Mouse (Mus musculus) heart, embryonic 14.5 days (tissue): ENCODE measurements around the gene Adamts6. TPM values are rescaled to one million over a fixed set of nuclear protein-coding genes. Genes with fewer than 3 reads are reported as not detected.

Experiments
- ATAC-seq: fragments of 200-750 bp; cut with Nextera tagmentation; 2 replicates; pipeline ENCODE4 v1.8.0; 2017; ENCODE audit warnings: low read depth, moderate TSS enrichment; ENCODE audit not compliant: insufficient number of reproducible peaks, insufficient read depth, low FRiP score
- H3K27ac ChIP-seq, 2 experiments: fragments of 200-500 bp in 1 of 2; fragments of 300-500 bp in 1 of 2; sonication (generic) in 1 of 2; replicated peaks in 1 of 2; 2 replicates each; pipeline ENCODE4 v1.5.1; 2012 to 2014; ENCODE audit warnings: low read depth in 2 of 2, low read length in 2 of 2, control low read depth in 1 of 2, mild to moderate bottlenecking in 1 of 2, mixed read lengths in 1 of 2; ENCODE audit not compliant: control insufficient read depth in 1 of 2, insufficient read depth in 1 of 2
- H3K27me3 ChIP-seq: fragments of 300-500 bp; sonication (generic); 2 replicates; pipeline ENCODE4 v1.6.1; 2014; ENCODE audit warnings: mild to moderate bottlenecking, low read length, control low read depth; ENCODE audit not compliant: control insufficient read depth, insufficient read depth
- H3K36me3 ChIP-seq: fragments of 300-500 bp; sonication (generic); 2 replicates; pipeline ENCODE4 v1.6.1; 2014; ENCODE audit warnings: mild to moderate bottlenecking, control low read depth, low read length, mixed read lengths; ENCODE audit not compliant: control insufficient read depth, insufficient read depth
- H3K4me1 ChIP-seq, 2 experiments: fragments of 200-500 bp in 1 of 2; fragments of 300-500 bp in 1 of 2; sonication (generic) in 1 of 2; 2 replicates each; pipeline ENCODE4 v1.6.1; 2012 to 2014; ENCODE audit warnings: low read length in 2 of 2, control low read depth in 1 of 2, mixed read lengths in 1 of 2; ENCODE audit not compliant: control insufficient read depth in 2 of 2, insufficient read depth in 2 of 2
- H3K4me2 ChIP-seq: fragments of 300-500 bp; sonication (generic); 2 replicates; pipeline ENCODE4 v1.6.1; 2014; ENCODE audit warnings: mild to moderate bottlenecking, low read length
- H3K4me3 ChIP-seq, 2 experiments: fragments of 200-500 bp in 1 of 2; fragments of 300-500 bp in 1 of 2; sonication (generic) in 1 of 2; 2 replicates each; pipeline ENCODE4 v1.5.1; 2012 to 2014; ENCODE audit warnings: low read length in 2 of 2, mild to moderate bottlenecking in 2 of 2, control low read depth in 1 of 2, low read depth in 1 of 2, moderate library complexity in 1 of 2; ENCODE audit not compliant: control insufficient read depth in 1 of 2, insufficient read depth in 1 of 2
- H3K9ac ChIP-seq: fragments of 300-500 bp; sonication (generic); 2 replicates; pipeline ENCODE4 v1.6.1; 2014; ENCODE audit warnings: mild to moderate bottlenecking, low read length
- H3K9me3 ChIP-seq: fragments of 300-500 bp; sonication (generic); 2 replicates; pipeline ENCODE4 v1.6.1; 2016; ENCODE audit warnings: low read length, control low read depth; ENCODE audit not compliant: control insufficient read depth
- WGBS: fragments of 180-500 bp; shearing (Covaris S2); extraction: QIAGEN DNeasy Blood & Tissue Kit; methylation state at CpG from one replicate; pipeline ENCODE4 v1.1.7; 2014; 5-methylcytosine and 5-hydroxymethylcytosine counted together
- polyA plus RNA-seq: library from polyadenylated mRNA; unstranded; fragments of >200 nt; fragmentation: Nextera tagmentation; extraction: Ambion mirVana; gene quantifications from 2 replicates; pipeline ENCODE4 v1.2.1, GENCODE M21; 2014

Gene Adamts6
- polyA plus RNA-seq, 1 experiment from 2014 or later = 9.8 TPM

GRCm38 (mm10) chr13:104432734-104433133, 145.1 kb downstream of the Adamts6 start:
- no peak overlapping the region for H3K4me3 ChIP-seq
- H3K9ac ChIP-seq = no peak overlapping the region
- H3K27me3 ChIP-seq = no peaks in the 10 kb centered on the region
- 74% methylated on average over 2 of the region's 2 CpGs for WGBS
- H3K9me3 ChIP-seq = no peaks in the 10 kb centered on the region
- peaks cover 37% of the 10 kb centered on the region for H3K36me3 ChIP-seq
- no peak for ATAC-seq
- H3K4me1 ChIP-seq = no peaks in the 10 kb centered on the region
- H3K4me2 ChIP-seq = no peak overlapping the region
- no peak overlapping the region for H3K27ac ChIP-seq

DNA sequence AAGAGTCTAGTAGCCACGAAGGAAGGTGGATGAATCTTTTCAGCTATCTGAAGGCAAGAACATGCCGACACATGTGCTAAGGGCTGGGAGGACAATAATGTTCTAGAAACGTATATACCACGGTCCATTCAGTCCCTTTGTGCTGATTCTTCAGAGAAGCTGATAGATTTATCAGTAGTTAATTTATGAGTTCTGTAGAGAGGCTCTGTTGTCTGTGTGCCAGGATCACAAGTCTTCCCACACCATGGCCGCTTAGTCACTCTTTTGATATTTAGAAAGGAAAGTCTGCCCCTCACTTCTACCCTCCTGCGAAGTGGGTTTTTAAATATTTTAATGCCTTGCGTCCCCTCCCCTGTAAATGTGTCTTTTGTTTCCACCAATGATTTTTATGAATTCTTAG, 154.9 kb downstream of the Adamts6 start:
- ATAC-seq = no peak
- H3K36me3 ChIP-seq = peaks cover 42% of the 10 kb centered on the region
- H3K9ac ChIP-seq = no peak overlapping the region
- H3K4me3 ChIP-seq = no peak overlapping the region
- 80% methylated on average over 7 of the region's 7 CpGs for WGBS
- no peaks in the 10 kb centered on the region for H3K9me3 ChIP-seq
- H3K27ac ChIP-seq = no peak overlapping the region
- no peaks in the 10 kb centered on the region for H3K27me3 ChIP-seq
- no peak overlapping the region for H3K4me2 ChIP-seq
- no peaks in the 10 kb centered on the region for H3K4me1 ChIP-seq

- Histone ChIP-seq H3K36me3 (peaks cover 58% of the 10 kb centered on the region), H3K4me1 (no peaks in the 10 kb centered on the region), H3K9ac (no peak overlapping the region), H3K4me2 (no peak overlapping the region), H3K27ac (no peak overlapping the region), H3K9me3 (no peaks in the 10 kb centered on the region), H3K4me3 (no peak overlapping the region), H3K27me3 (no peaks in the 10 kb centered on the region)
- WGBS = 67% methylated on average over 1 of the region's 1 CpGs
- no peak for ATAC-seq
Observed at GRCm38 (mm10) chr13:104445437-104445836, 157.8 kb downstream of the Adamts6 start.

DNA sequence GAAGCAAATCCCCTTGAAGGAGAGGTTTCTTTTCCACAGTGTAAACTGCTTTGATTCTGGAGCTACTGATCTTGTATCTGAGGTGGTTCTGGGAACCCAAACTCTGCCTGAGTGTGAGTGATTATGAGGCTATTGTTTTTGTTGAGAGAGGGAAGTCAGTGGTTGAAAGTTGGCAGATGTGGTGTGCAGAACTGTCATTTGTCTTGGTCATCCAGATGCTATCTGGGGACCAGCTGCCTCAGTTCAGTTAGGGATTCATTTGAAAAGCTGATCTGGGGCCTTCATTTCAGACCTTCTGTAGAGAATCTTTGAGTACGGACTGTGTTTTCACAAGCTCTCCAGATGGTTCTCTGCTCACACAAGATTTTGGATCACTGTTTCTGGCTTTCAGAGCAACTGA, 159.3 kb downstream of the Adamts6 start:
- Histone ChIP-seq H3K4me2 (no peak overlapping the region), H3K27me3 (no peaks in the 10 kb centered on the region), H3K27ac (no peak overlapping the region), H3K9ac (no peak overlapping the region), H3K9me3 (no peaks in the 10 kb centered on the region), H3K36me3 (peaks cover 58% of the 10 kb centered on the region), H3K4me3 (no peak overlapping the region), H3K4me1 (no peaks in the 10 kb centered on the region)
- ATAC-seq = no peak
- WGBS = 81% methylated on average over 1 of the region's 1 CpGs

DNA sequence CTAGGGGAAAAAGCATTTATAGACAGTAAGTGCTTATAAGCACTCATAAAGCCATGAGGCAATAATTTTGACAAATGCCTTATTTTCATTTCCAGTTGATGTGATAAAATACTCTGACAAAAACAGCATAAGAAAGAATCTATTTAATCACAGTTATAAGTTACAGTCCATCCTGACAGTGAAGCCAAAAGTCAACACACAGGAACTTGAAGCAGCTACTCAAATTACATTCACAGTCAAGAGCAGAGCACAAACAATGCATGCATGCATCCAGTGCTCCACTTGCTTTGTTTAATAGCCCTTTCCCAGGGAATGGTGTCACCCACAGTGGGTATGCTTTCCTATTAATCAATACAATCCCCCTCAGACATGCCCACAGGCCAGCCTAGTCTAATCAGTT, 159.8 kb downstream of the Adamts6 start:
- H3K27ac ChIP-seq = no peak overlapping the region
- ATAC-seq = no peak
- peaks cover 57% of the 10 kb centered on the region for H3K36me3 ChIP-seq
- no peaks in the 10 kb centered on the region for H3K9me3 ChIP-seq
- no peak overlapping the region for H3K9ac ChIP-seq
- no peak overlapping the region for H3K4me3 ChIP-seq
- H3K27me3 ChIP-seq = no peaks in the 10 kb centered on the region
- H3K4me2 ChIP-seq = no peak overlapping the region
- H3K4me1 ChIP-seq = no peaks in the 10 kb centered on the region

DNA sequence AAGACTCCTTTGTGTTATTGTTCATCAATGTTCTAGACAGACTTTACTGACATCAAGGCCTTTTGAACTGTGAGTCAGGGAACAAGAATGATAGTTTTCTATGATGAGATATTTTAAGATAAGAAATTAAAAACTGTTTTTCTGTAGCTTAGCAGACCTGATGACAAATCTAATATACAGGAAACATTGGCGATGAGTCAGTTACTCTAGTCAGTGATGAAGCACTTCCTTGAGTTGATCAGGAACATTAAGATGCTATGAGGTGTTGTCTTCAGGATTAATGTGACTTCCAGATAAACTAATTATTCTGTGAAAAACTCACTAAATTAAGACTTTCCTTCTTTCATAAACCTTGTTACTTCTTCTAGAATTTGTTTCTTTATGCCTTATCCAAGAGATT, 160.7 kb downstream of the Adamts6 start:
- 95% methylated on average over 1 of the region's 1 CpGs for WGBS
- no peak overlapping the region for H3K27ac ChIP-seq

GRCm38 (mm10) chr13:104453271-104453974, 165.8 kb downstream of the Adamts6 start:
- H3K9ac ChIP-seq = no peak overlapping the region
- no peaks in the 10 kb centered on the region for H3K4me1 ChIP-seq
- 92% methylated on average over 1 of the region's 1 CpGs for whole genome bisulfite sequencing
- H3K36me3 ChIP-seq = peaks cover 12% of the 10 kb centered on the region
- no peaks in the 10 kb centered on the region for H3K9me3 ChIP-seq
- no peak overlapping the region for H3K4me3 ChIP-seq
- H3K27ac ChIP-seq = no peak overlapping the region
- ATAC-seq = no peak
- no peak overlapping the region for H3K4me2 ChIP-seq
- no peaks in the 10 kb centered on the region for H3K27me3 ChIP-seq

More for the DNA sequence above, 160.7 kb downstream of the Adamts6 start:
- H3K9ac ChIP-seq = no peak overlapping the region
- peaks cover 54% of the 10 kb centered on the region for H3K36me3 ChIP-seq
- H3K9me3 ChIP-seq = no peaks in the 10 kb centered on the region
- no peak for ATAC-seq
- no peak overlapping the region for H3K4me3 ChIP-seq
- H3K4me1 ChIP-seq = no peaks in the 10 kb centered on the region
- no peaks in the 10 kb centered on the region for H3K27me3 ChIP-seq
- H3K4me2 ChIP-seq = no peak overlapping the region

DNA sequence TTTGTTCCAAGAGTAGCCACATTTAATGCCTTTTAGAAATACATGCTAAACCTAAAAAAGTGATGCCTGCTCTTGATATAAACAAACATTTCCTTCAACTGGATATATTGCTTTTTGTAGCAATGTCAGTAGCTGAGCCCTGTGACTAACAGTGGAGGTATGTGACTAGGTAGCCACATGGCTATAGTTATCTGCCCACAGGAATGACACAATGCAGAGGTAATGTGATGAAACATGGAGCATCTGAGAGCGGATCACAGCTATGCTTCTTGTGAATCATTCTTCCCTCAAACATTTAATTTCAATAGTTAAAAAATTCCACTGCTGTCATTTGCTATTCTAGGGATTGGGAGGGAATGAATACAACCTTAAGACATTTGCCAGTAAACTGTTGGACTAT, 172.7 kb downstream of the Adamts6 start:
- Histone ChIP-seq H3K9me3 (no peaks in the 10 kb centered on the region), H3K4me2 (no peak overlapping the region), H3K9ac (no peak overlapping the region), H3K4me3 (no peak overlapping the region), H3K4me1 (no peaks in the 10 kb centered on the region), H3K27me3 (no peaks in the 10 kb centered on the region), H3K27ac (no peak overlapping the region), H3K36me3 (0 out of 2 replicates have a peak, but pooled peaks cover 14% of the 10 kb centered on the region)
- no peak for ATAC-seq
- whole genome bisulfite sequencing = 74% methylated on average over 1 of the region's 1 CpGs
